Mouse (Mus musculus) liver, embryonic 15.5 days (tissue): ENCODE measurements around the gene Bptf. TPM values are rescaled to one million over a fixed set of nuclear protein-coding genes. Genes with fewer than 3 reads are reported as not detected.

ENCODE experiments used
- ATAC-seq: fragments of 200-750 bp; cut with Nextera tagmentation; 2 replicates; pipeline ENCODE4 v1.8.0; 2017; ENCODE audit warnings: moderate number of reproducible peaks, mild to moderate bottlenecking, moderate library complexity; ENCODE audit not compliant: insufficient read depth
- H3K27ac ChIP-seq: fragments of 300-500 bp; sonication (generic); replicated peaks from 2 replicates; pipeline ENCODE4 v1.5.1; 2015; ENCODE audit warnings: mild to moderate bottlenecking, inconsistent platforms
- H3K27me3 ChIP-seq: fragments of 300-500 bp; sonication (generic); 2 replicates; pipeline ENCODE4 v1.6.1; 2015; ENCODE audit warnings: mild to moderate bottlenecking, inconsistent platforms
- H3K36me3 ChIP-seq: fragments of 300-500 bp; sonication (generic); replicated peaks from 2 replicates; pipeline ENCODE4 v1.6.1; 2015; ENCODE audit warnings: moderate library complexity, mild to moderate bottlenecking, inconsistent platforms
- H3K4me1 ChIP-seq: fragments of 300-500 bp; sonication (generic); replicated peaks from 2 replicates; pipeline ENCODE4 v1.6.1; 2015; ENCODE audit warnings: inconsistent platforms
- H3K4me2 ChIP-seq: fragments of 300-500 bp; sonication (generic); 2 replicates; pipeline ENCODE4 v1.6.1; 2015; ENCODE audit warnings: moderate library complexity, mild to moderate bottlenecking, inconsistent platforms
- H3K4me3 ChIP-seq: fragments of 300-500 bp; sonication (generic); replicated peaks from 2 replicates; pipeline ENCODE4 v1.5.1; 2015; ENCODE audit warnings: mild to moderate bottlenecking, inconsistent platforms
- H3K9ac ChIP-seq: fragments of 300-500 bp; sonication (generic); 2 replicates; pipeline ENCODE4 v1.6.1; 2015; ENCODE audit warnings: moderate library complexity, mild to moderate bottlenecking, inconsistent platforms
- H3K9me3 ChIP-seq: fragments of 300-500 bp; sonication (generic); replicated peaks from 2 replicates; pipeline ENCODE4 v1.6.1; 2016; ENCODE audit warnings: inconsistent platforms
- WGBS: fragments of 180-500 bp; shearing (Covaris S2); methylation state at CpG from one replicate; pipeline ENCODE4 v1.1.7; 2015; ENCODE audit warnings: mixed read lengths; ENCODE audit not compliant: insufficient replicate concordance; 5-methylcytosine and 5-hydroxymethylcytosine counted together
- polyA plus RNA-seq: library from polyadenylated mRNA; unstranded; fragments of >200 nt; fragmentation: Nextera tagmentation; extraction: Ambion mirVana; gene quantifications from 2 replicates; pipeline ENCODE4 v1.2.1, GENCODE M21; 2015

Bptf gene
- polyA plus RNA-seq, 1 experiment from 2014 or later, result 7.8 TPM

DNA sequence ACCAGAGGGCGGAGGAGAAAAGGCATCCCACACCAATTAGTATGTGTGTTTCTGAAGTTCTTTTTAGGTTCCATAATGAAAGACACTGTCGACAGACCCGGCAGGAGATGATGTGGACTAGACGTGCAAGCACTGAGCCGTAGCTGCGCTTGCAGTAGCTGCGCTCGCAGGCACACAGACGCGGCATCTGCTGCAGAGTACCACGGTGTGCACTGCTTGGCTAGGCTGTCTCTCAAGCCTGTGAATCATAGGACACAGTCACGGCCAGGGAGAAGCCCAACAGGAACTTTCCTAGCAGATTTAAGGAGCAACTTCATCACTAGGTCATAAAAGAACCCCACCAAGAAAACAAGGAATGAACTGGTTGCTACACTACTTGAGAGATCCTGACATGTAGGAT, 14.1 kb downstream of the Bptf start:
- H3K27me3 ChIP-seq, result no peaks in the 10 kb centered on the region
- no peaks in the 10 kb centered on the region for H3K9me3 ChIP-seq
- ATAC-seq, result no peak; the same call in 1 of the 2 replicates
- H3K27ac ChIP-seq, result no peak overlapping the region
- peaks cover 15% of the 10 kb centered on the region for H3K4me1 ChIP-seq
- H3K4me2 ChIP-seq, result no peak overlapping the region
- WGBS, result 87% methylated on average over 12 of the region's 12 CpGs
- H3K4me3 ChIP-seq, result no peak overlapping the region
- H3K36me3 ChIP-seq, result no peaks in the 10 kb centered on the region
- no peak overlapping the region for H3K9ac ChIP-seq

DNA sequence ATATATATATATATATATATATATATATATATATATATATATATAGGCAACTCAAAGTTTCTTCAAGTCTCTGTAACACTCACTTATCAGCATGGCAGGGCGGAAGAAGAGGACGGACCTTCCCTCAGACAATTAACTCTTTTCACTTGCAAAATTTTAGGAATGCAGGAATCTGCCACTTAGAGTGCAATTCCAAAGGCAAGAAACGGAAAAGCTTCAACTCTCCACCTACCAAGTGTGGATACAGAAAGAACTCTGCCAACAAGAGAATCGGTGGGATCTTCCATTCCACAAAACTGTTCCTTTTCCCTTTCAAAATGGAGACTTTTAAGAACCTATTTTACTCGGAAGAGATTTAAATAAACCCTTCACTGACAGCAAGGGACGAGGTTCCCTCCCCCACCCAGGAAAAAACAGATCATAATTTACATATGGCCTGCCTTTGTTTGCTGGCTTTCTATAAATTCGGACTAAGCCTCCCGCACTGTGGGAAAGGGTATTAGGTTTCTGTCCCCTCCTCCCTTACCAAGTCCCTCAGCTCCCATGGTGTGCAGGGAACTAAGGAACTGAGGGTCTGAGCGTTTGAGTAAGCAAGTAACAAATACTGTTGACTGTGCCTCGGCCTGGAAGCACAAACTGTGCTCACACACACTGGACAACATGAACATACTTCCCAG, 17.9 kb downstream of the Bptf start:
- H3K4me2 ChIP-seq, result no peak overlapping the region
- no peak for ATAC-seq

DNA sequence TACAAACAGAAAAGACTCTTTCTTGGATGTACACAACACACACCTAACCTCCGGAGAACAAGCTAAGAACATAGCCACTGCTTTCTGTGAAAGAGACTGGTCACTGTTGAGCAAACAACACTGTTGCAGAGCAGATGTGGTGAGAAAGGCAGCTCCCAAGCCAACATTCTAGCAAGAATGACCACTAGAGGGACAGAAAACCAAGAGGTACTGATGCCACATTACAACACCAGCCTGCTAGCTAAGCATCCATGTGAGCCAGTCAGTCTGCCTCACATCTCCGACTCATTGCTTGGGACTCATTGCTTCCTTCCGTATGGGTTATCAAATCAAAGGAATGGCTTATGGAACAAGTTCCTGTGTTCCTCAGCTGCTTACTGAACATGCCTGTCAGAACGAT, 18.8 kb downstream of the Bptf start:
- 72% methylated on average over 4 of the region's 4 CpGs for WGBS
- Histone ChIP-seq H3K36me3 (peaks cover 20% of the 10 kb centered on the region), H3K9me3 (no peaks in the 10 kb centered on the region), H3K4me2 (no peak overlapping the region), H3K27ac (no peak overlapping the region), H3K4me1 (peaks cover 25% of the 10 kb centered on the region), H3K9ac (no peak overlapping the region), H3K4me3 (no peak overlapping the region), H3K27me3 (no peaks in the 10 kb centered on the region)
- ATAC-seq, result no peak

More for the DNA sequence above, 17.9 kb downstream of the Bptf start:
- H3K9me3 ChIP-seq, result no peaks in the 10 kb centered on the region
- 54% methylated on average over 10 of the region's 10 CpGs for WGBS
- peaks cover 23% of the 10 kb centered on the region for H3K4me1 ChIP-seq
- H3K36me3 ChIP-seq, result peaks cover 20% of the 10 kb centered on the region
- H3K9ac ChIP-seq, result no peak overlapping the region
- no peak overlapping the region for H3K27ac ChIP-seq
- H3K27me3 ChIP-seq, result no peaks in the 10 kb centered on the region
- no peak overlapping the region for H3K4me3 ChIP-seq

DNA sequence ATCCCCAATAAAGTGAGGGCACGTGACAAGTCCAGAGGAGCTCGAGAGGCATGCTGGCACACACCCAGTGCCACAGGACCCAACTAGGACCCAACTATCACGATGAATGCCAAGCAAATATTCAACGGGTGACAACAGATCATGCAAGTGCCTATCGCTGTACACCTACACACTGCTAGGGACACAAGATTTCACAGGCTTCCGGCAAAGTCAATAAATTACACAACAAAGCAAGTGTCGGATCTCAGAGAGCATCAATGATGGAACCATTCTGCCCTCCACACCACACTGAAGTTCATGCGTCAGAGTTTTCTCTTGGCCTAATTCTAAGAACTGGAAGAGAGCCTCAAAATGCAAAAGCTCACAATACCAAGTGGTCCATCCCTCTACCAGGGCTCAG, 22.3 kb downstream of the Bptf start:
- WGBS, result 79% methylated on average over 8 of the region's 8 CpGs
- Histone ChIP-seq H3K36me3 (peaks cover 20% of the 10 kb centered on the region), H3K4me3 (no peak overlapping the region), H3K27ac (no peak overlapping the region), H3K4me1 (peaks cover 33% of the 10 kb centered on the region), H3K4me2 (no peak overlapping the region), H3K9me3 (no peaks in the 10 kb centered on the region), H3K9ac (no peak overlapping the region), H3K27me3 (no peaks in the 10 kb centered on the region)
- peak; percentile 29 for ATAC-seq

DNA sequence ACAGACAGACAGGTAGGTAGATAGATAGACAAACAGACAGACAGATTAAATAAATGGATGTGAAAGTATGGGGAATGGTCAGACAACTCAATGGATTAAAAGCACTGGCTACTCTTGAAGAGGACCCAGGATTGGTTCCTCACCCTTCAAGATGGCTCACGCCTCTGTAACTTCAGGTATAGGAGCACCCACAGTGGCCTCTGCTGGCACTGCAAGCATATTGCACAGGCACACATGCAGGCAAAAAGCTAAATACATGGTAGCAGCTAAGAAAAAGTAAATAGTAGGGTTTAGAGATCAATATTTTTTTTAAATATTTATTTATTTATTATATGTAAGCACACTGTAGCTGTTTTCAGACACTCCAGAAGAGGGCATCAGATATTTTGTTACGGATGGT, 23.0 kb downstream of the Bptf start:
- peaks cover 26% of the 10 kb centered on the region for H3K4me1 ChIP-seq
- no peak overlapping the region for H3K9ac ChIP-seq
- no peak for ATAC-seq
- no peak overlapping the region for H3K4me2 ChIP-seq
- no peaks in the 10 kb centered on the region for H3K27me3 ChIP-seq
- no peak overlapping the region for H3K4me3 ChIP-seq
- WGBS, result 76% methylated on average over 2 of the region's 2 CpGs
- H3K36me3 ChIP-seq, result peaks cover 23% of the 10 kb centered on the region
- H3K9me3 ChIP-seq, result no peaks in the 10 kb centered on the region
- H3K27ac ChIP-seq, result no peak overlapping the region

DNA sequence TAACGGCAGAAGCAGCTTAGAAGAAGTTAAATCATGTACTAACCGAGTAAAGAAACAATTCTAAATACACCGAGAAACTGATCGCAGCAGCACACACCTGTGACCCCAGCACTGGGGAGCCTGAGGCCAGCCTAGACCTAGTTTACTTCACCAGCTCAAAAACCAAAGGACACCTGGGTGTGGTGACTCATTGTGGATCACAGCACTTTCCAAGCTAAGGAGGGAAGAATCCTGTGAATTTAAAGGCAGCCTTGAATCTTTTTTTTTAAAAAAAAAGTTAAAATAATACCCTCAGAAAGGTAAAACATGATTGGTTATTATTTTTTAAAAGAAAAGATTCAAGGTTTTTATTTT, 24.2 kb downstream of the Bptf start:
- WGBS, result 80% methylated on average over 4 of the region's 4 CpGs
- no peak for ATAC-seq
- Histone ChIP-seq H3K27me3 (no peaks in the 10 kb centered on the region), H3K36me3 (peaks cover 23% of the 10 kb centered on the region), H3K4me1 (peaks cover 38% of the 10 kb centered on the region), H3K9ac (no peak overlapping the region), H3K27ac (no peak overlapping the region), H3K4me2 (no peak overlapping the region), H3K9me3 (no peaks in the 10 kb centered on the region), H3K4me3 (no peak overlapping the region)

DNA sequence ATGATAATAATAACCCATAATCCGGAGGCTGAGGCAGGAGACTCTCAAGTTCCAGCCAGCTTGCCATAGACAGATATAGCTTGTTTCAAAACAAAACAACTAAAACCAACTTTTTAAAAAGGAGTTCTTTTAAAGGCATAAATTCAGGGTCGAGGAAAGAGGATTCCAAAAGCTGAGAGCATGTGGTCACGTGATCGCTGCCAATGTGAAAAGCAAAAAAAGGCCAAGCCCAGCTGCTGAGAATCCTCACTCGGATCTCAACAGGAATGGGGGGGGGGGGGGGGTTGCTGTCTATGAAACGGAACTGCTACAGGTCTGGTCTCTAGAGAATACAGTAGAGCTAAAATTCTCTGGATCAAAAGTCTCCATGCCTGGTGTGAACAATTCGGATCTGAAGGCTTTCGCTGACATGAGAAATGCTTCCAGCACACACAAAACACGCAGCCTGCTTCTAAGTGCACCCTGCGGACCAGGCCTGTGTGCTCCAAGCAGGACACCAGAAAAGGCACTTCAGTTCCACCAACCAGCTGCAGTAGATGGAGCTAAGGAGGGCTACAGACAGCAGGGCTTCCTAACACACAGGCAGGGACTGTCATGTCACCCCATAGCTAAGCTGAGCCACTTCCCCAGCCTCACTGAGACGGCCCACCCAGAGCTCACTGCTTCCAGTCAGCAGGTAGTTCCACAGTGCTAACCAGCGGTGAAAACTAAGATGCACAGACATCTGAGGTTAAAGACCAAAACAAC, 24.8 kb downstream of the Bptf start:
- no peak for ATAC-seq
- Histone ChIP-seq H3K4me1 (peaks cover 43% of the 10 kb centered on the region), H3K27ac (no peak overlapping the region), H3K27me3 (no peaks in the 10 kb centered on the region), H3K4me3 (no peak overlapping the region), H3K9me3 (no peaks in the 10 kb centered on the region), H3K4me2 (no peak overlapping the region), H3K36me3 (peaks cover 23% of the 10 kb centered on the region), H3K9ac (no peak overlapping the region)
- 72% methylated on average over 12 of the region's 12 CpGs for WGBS

DNA sequence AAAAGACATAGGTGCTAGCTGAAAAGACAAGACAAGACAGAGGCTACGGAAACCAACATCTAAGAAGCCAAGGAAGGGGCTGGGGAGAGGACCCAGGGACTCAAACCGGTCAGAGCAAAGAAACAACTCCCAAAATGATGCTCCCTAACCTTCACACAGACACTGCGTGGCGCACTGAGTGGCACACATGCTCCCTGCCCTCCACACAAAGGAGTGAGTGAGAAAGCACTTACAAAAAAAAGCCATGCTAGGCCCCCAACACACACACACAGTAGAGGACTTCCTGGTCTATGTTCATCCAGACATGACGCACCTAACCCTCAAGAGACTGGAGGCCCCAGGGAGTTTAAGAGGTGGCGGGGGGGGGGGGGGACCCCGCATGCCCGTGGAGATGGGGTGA, 25.5 kb downstream of the Bptf start:
- no peak for ATAC-seq
- Histone ChIP-seq H3K27ac (no peak overlapping the region), H3K36me3 (peaks cover 20% of the 10 kb centered on the region), H3K4me3 (no peak overlapping the region), H3K27me3 (no peaks in the 10 kb centered on the region), H3K9ac (no peak overlapping the region), H3K4me2 (no peak overlapping the region), H3K9me3 (no peaks in the 10 kb centered on the region), H3K4me1 (peaks cover 48% of the 10 kb centered on the region)
- WGBS, result 77% methylated on average over 8 of the region's 8 CpGs

DNA sequence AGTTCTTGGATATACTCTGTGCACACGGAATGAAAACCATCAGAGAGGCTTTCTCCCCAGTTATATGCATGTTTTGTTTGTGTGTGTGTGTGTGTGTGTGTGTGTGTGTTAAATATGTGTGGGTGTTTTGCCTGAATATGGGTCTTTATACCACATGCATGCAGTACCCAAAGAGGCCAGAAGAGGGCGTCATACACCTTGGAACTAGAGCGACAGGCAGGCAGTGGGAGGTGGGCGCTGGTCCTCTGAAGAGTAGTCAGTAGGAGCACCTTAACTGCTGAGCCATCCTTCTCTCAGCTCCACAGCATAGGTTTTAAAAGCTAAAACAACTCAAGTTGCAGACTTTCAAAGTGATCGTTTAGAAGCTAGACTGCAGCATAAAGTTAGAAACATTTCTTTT, 26.7 kb downstream of the Bptf start:
- no peak overlapping the region for H3K27ac ChIP-seq
- no peak overlapping the region for H3K9ac ChIP-seq
- H3K4me1 ChIP-seq, result peaks cover 45% of the 10 kb centered on the region
- 40% methylated on average over 5 of the region's 5 CpGs for WGBS
- H3K4me3 ChIP-seq, result no peak overlapping the region
- no peak overlapping the region for H3K4me2 ChIP-seq
- no peaks in the 10 kb centered on the region for H3K9me3 ChIP-seq
- ATAC-seq, result no peak
- no peaks in the 10 kb centered on the region for H3K27me3 ChIP-seq
- H3K36me3 ChIP-seq, result peaks cover 7% of the 10 kb centered on the region

DNA sequence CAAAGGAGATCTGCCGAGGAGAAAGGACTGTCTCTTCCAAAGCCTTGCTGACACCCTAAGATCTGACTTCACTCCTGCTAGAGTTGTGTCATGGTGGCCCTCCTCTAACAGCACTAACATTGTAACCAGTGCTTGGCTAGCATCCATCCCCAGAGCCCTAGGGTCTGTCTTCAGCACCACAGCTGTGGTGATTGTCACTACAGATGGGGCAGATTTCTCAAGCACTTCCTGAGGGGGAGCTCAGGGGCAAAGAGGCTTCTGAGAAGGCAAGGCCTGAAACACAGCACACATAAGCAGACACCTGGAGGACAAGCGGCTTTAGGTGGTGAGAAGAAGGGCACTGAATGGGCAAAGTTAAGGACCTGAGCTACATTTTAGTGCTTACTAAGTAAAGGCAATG, 28.2 kb downstream of the Bptf start:
- Histone ChIP-seq H3K9me3 (no peaks in the 10 kb centered on the region), H3K4me1 (peaks cover 36% of the 10 kb centered on the region), H3K9ac (no peak overlapping the region), H3K27me3 (no peaks in the 10 kb centered on the region), H3K4me3 (no peak overlapping the region), H3K4me2 (no peak overlapping the region), H3K27ac (no peak overlapping the region), H3K36me3 (peaks cover 10% of the 10 kb centered on the region)
- WGBS, result 74% methylated on average over 2 of the region's 2 CpGs
- ATAC-seq, result no peak

DNA sequence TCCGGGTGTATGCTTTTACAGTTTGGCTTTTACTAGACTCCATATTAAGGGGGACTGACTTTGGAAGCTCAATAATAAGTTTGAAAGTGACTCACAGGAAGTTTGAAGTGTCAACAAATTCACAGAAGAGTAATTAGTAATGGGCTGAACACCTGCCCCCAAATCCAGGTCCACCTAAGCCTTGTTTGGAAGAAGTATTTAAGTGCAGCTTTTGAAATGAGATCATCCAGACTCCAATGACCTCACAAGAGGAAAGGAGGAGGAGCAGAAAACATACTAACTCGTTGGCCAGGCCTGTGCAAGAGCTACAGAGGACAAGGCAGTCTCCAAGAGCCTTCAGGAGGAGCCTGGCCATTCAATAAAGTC, 28.7 kb downstream of the Bptf start:
- peaks cover 16% of the 10 kb centered on the region for H3K36me3 ChIP-seq
- H3K4me3 ChIP-seq, result no peak overlapping the region
- H3K27ac ChIP-seq, result 0 out of 2 replicates have a peak overlapping the region, but pooled peaks have one; percentile 15
- H3K4me2 ChIP-seq, result no peak overlapping the region
- H3K27me3 ChIP-seq, result no peaks in the 10 kb centered on the region
- 36% methylated on average over 2 of the region's 2 CpGs for WGBS
- no peaks in the 10 kb centered on the region for H3K9me3 ChIP-seq
- ATAC-seq, result no peak
- no peak overlapping the region for H3K9ac ChIP-seq
- peaks cover 31% of the 10 kb centered on the region for H3K4me1 ChIP-seq
